Mouse (Mus musculus) brain, embryonic 18.5 days (tissue): Measurements from ENCODE around the gene Nupr1l.
"Not testable (repeated sequence)": the region's sequence is repeated elsewhere in the genome, so short reads cannot be mapped to it uniquely, and the experiment has no call there.

ENCODE experiments used
- DNase-seq: peaks from one replicate; pipeline ENCODE4 v3.0.0-alpha.2; 2012; ENCODE audit warnings: low read depth, low spot score

The Nupr1l gene

GRCm38 (mm10) chr5:129915491-129915890 lies 7.2 kb downstream of the Nupr1l start:
- DNase-seq: not testable (repeated sequence)

- DNase-seq: no peak
Measured at GRCm38 (mm10) chr5:129918065-129918651, 9.8 kb downstream of the Nupr1l start.

DNA sequence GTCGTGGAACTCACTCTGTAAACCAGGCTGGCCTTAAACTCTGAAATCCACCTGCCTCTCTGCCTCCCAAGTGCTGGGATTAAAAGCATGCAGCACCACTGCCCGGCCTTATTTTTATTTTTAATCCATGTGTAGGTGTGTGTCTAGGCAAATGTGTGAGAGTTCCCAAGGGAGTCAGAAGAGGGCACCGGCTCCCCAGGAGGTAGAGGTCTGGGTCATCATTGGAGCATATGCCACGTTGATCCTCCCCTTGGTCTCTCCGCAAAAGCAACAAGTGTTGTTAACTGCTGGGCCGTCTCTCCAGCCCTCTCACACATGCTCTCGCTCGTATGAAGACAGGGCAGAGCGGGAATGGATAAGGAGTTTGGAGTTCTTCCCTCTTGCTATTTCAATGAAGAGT lies 10.4 kb downstream of the Nupr1l start:
- no peak for DNase-seq

DNA sequence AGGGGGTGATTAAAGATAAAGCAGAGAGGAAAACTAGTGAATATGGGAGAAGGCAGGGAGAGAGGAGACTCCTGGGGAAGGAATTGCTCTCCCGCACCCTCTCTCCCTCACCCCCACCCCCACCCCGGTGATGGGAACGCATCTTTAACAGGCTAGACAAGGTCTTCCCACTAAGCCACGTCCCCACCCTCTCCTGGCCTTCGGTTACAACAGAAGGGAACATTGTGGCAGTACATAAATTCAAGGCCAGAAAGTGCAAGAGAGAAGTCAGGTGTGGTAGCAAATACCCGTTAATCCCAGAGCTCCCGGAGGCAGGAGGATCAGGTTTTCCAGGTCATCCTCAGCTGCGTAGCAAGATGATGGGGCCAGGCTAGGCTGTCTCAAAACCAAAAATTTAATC lies 11.0 kb downstream of the Nupr1l start:
- no peak for DNase-seq

DNA sequence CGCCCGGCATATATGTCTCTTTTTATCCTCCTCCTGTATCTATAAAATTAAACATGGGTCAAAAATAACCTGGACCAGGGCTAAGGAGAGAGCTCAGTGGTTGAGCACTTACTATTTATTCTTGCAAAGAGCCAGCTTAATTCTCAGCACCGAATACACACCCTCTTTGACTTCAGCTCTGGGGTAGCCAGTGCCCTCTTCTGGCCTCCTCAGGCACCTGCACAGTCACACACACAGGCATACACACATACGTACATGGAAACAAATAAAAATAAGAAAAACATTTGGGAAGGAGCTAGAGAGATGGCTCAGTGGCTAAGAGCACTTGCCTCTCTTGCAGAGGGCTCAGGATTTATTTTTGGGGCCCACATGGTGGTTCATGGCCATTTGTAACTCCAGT lies 13.6 kb downstream of the Nupr1l start:
- DNase-seq: no peak

GRCm38 (mm10) chr5:129924820-129925452 lies 16.6 kb downstream of the Nupr1l start:
- DNase-seq: no peak

GRCm38 (mm10) chr5:129925933-129926332 lies 17.6 kb downstream of the Nupr1l start:
- DNase-seq: no peak

DNA sequence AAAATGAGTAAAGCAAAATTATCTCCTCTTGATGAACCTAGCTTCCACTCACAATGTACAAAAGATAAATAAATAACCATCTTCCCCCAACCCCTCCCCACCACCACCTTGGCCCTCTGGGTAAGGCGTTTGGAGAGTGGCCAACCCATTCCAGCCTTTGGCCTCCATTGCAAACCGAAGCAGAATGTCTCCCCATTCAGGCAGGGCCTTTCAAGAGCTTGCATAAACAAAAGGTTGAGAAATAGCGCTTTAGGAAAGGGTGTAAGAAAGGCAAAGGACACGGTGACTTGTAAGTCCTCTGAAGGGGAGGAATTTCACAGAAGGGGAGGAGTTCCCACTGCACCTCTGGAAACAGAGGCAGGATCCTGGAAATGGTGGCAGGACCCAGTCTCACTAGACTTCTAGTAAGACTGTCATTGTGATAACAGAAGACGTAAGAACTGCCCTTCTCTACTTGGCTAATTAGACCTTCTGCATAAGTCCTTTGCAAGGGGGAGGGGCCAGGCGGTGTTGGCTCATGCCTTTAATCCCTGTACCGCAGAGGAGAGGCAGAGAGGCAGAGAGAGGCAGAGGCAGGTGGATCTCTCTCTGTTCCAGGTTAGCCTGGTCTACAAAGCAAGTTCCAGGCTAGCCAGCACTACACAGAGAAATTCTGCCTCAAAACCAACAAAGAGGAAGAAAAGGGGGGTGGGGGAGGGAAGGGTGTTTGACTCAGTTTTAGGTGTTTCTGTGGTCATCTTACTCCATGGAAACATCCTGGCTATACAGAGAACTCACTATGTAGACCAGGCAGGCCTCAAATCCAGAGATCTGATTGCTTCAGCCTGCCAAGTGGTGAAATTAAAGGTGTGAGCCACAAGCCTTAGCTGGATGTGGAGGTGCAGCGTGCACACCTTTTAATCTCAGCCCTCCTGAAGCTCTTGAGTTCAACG lies 21.9 kb downstream of the Nupr1l start:
- no peak for DNase-seq

GRCm38 (mm10) chr5:129936941-129937340 lies 28.6 kb downstream of the Nupr1l start:
- no peak for DNase-seq

- no peak for DNase-seq
Measured at GRCm38 (mm10) chr5:129940281-129940680, 31.9 kb downstream of the Nupr1l start.

- no peak for DNase-seq
Measured at GRCm38 (mm10) chr5:129940736-129941494, 32.6 kb downstream of the Nupr1l start.

DNA sequence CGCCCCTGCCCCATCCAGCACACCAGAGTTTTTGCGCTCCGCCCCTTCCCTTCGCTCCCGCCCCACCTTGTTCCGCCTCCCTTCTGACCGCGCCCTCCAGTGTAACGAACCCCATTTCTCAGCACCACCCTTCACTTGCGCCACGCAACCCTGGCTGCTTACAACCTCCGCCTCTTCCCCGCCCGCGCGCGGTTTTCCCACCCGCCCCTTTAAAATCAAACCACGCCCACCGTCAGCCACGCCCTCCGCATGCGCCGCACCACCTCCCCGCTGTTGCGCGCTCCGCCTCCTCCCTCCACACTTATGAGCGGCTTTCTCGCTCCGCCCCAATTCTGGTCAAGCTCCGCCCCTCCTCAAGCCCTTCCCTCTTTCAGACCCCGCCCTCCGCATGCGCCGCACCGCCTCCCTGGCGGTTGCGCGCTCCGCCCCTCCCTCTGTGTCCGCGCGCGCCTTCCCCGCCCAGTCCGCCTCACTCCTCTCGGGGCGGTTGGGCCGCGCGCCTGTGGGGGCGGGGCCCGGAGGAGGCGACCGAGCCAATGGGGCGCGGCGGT lies 33.2 kb downstream of the Nupr1l start, which contains the start of gene Vkorc1l1:
TSS of gene Vkorc1l1 (plus strand) at position 476 of the 551 bp plus-strand sequence.
- DNase-seq: peak; percentile 97

GRCm38 (mm10) chr5:129942073-129942939 lies 34.0 kb downstream of the Nupr1l start:
- DNase-seq: not testable (repeated sequence)

DNA sequence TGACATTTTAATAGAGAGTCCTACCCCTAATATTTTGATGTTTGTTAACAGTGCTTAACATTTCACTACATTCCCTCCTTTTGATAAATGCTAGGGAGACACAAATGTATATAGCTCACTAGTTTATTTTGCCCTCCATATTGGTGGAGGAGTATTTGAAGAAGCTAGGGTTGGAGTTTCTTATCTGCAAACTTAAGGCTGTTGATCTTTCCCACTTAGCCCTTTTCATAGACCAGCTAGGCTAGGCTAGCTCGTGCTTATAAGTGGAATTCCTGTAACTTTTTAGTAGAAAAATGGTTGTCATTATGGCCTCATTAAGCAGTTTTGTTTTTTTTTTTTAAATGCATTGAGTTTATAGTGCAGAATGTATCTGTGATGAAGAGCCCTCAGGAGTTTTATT lies 35.1 kb downstream of the Nupr1l start:
- no peak for DNase-seq

DNA sequence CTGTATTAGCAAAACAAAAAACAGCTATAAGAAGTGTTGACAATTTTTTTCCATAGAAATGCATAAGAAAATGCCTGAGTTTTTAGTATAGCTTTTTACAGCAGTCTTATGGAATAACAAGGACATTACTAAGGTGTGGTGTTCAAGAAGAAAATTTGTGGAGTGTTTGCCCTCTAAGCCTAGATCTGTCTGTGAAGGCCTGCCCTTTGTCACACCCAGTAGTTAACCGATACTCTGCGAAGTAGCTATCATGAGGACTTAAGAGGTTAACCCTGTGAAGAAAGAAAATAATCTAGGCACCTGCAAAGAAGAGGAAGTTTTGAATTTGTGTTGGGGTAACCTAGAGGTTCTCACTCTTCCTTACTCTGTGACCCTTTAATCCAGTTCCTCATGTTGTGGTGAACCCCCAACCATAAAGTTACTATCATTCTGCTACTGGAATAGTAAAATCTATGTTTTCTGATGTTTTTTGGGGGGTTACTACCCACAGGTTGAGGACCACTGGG lies 39.2 kb downstream of the Nupr1l start:
- DNase-seq: no peak

DNA sequence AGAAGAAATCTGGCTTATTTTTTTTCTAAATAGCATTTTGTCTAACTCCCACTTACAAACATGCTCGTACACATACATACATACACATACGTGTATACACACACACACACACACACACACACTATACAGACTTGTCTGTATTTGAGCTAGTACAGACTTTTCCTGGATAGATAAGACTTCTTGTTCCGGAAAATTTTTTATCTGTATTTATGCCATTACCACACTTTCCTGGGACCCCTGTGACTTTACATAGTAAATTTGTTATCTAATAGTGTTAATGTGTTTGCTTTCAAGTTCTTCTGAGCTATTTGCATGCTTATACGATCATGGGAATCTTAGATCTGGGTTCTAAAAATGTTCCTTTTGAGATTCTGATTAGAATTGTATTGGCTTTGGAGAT lies 43.8 kb downstream of the Nupr1l start:
- DNase-seq: no peak

DNA sequence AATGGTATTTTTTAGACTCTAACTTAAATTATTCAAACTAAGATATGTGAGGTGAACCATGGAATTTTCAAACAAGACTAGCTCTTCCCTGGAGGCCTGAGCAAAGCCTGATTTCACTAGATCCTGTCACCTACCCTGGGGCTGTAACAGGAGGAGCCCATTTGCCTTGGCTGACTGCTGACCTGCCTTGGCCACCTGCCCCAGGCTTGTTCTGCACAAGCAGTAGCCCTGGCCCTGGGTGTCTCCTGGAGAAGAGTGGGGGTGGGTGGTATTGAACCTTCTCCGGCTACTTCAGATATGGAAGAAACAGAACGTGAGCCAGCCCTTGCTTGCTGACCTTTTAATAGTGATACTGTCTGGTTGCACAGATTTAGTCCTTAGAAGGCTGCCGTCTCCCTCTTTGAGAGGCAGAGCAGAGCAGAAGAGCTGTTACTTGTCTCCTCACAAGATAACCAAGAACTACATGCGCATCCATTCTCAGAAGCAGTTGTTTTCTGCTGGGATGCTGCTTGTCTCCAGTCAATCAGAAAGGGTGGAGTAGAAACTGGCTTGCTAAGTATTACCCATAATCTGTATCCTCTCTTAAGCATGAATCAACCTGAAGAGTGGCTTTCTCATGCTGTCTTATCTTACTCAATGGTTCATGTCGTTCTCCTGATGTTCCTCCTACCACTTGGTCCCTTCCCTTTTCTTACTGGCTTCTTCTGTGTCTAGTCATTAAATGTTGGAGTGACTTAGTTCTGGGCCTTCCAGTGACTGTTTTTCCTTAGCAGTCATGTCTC lies 46.3 kb downstream of the Nupr1l start:
- DNase-seq: no peak

- DNase-seq: no peak
Measured at GRCm38 (mm10) chr5:129955792-129956191, 47.5 kb downstream of the Nupr1l start.

GRCm38 (mm10) chr5:129963224-129963623 lies 54.9 kb downstream of the Nupr1l start:
- DNase-seq: no peak
